Mouse (Mus musculus) lung, adult 2 months (tissue): ENCODE data around the gene Gatm. TPM values are rescaled to one million over a fixed set of nuclear protein-coding genes. Genes with fewer than 3 reads are reported as not detected.

Experiments used
- DNase-seq: peaks from one replicate; pipeline ENCODE4 v3.0.0; 2022
- H3K4me1 ChIP-seq: fragments of 200-500 bp; 2 replicates; pipeline ENCODE4 v1.6.1; 2011; ENCODE audit warnings: low read length; ENCODE audit not compliant: control insufficient read depth, insufficient read depth
- H3K4me3 ChIP-seq: fragments of 200-500 bp; replicated peaks from 2 replicates; pipeline ENCODE3; 2011; ENCODE audit warnings: low read depth, mild to moderate bottlenecking, control low read depth, low read length; ENCODE audit errors: extremely low read depth
- CTCF ChIP-seq: fragments of 200-500 bp; IDR thresholded peaks from 2 replicates; pipeline ENCODE4 v1.5.1; 2011; ENCODE audit warnings: mild to moderate bottlenecking, low read length, control low read depth; ENCODE audit not compliant: insufficient read depth
- POLR2A ChIP-seq: fragments of 200-500 bp; IDR thresholded peaks from 2 replicates; pipeline ENCODE4 v1.6.1; 2011; ENCODE audit warnings: low read depth, mild to moderate bottlenecking, control low read depth, low read length, borderline replicate concordance; ENCODE audit errors: extremely low read depth
- WGBS: fragments of 180-500 bp; shearing (Covaris S2); methylation state at CpG from one replicate; pipeline ENCODE4 v1.1.7; 2018; 5-methylcytosine and 5-hydroxymethylcytosine counted together
- polyA plus RNA-seq: library from polyadenylated mRNA; depleted of rRNA; stranded (reverse); fragments of >200 nt; gene quantifications from 2 replicates; pipeline ENCODE4 v1.2.3, GENCODE M21; 2012

Gene Gatm
- polyA plus RNA-seq, 1 experiment = 6.4 TPM

GRCm38 (mm10) chr2:122617792-122618191 lies 6.7 kb upstream of the Gatm start:
- Histone ChIP-seq H3K4me1 (no peaks in the 10 kb centered on the region), H3K4me3 (no peak overlapping the region)
- no peak for TF ChIP-seq POLR2A
- no peak for TF ChIP-seq CTCF
- 81% methylated on average over 6 of the region's 6 CpGs for WGBS
- DNase-seq = no peak

GRCm38 (mm10) chr2:122616237-122616636 lies 5.1 kb upstream of the Gatm start:
- no peaks in the 10 kb centered on the region for H3K4me1 ChIP-seq
- no peak overlapping the region for H3K4me3 ChIP-seq
- TF ChIP-seq CTCF (no peak), POLR2A (no peak)
- 73% methylated on average over 6 of the region's 6 CpGs for WGBS
- no peak for DNase-seq

- no peak for TF ChIP-seq POLR2A
- no peak for TF ChIP-seq CTCF
- 76% methylated on average over 4 of the region's 4 CpGs for WGBS
These were observed 511 bp upstream of the Gatm start for GRCm38 (mm10) chr2:122611654-122611973.

GRCm38 (mm10) chr2:122608820-122609219 lies 2.3 kb downstream of the Gatm start:
- no peak for TF ChIP-seq POLR2A
- no peak for TF ChIP-seq CTCF
- no peak for DNase-seq
- WGBS = 65% methylated on average over 9 of the region's 9 CpGs
- Histone ChIP-seq H3K4me3 (no peak overlapping the region), H3K4me1 (no peaks in the 10 kb centered on the region; the same call in 1 of the 2 replicates)

More at GRCm38 (mm10) chr2:122611654-122611973, 511 bp upstream of the Gatm start:
- no peak overlapping the region for H3K4me3 ChIP-seq
- no peaks in the 10 kb centered on the region; the same call in 1 of the 2 replicates for H3K4me1 ChIP-seq
- DNase-seq = no peak

GRCm38 (mm10) chr2:122605829-122606228 lies 5.3 kb downstream of the Gatm start:
- no peak overlapping the region for H3K4me3 ChIP-seq
- DNase-seq = no peak
- TF ChIP-seq CTCF (no peak), POLR2A (no peak)
- 78% methylated on average over 5 of the region's 5 CpGs for WGBS
- H3K4me1 ChIP-seq = no peaks in the 10 kb centered on the region; the same call in 1 of the 2 replicates

- H3K4me3 ChIP-seq = no peak overlapping the region
- WGBS = 73% methylated on average over 2 of the region's 2 CpGs
- TF ChIP-seq CTCF (no peak), POLR2A (no peak)
- H3K4me1 ChIP-seq = no peaks in the 10 kb centered on the region
- DNase-seq = no peak
These were observed 9.7 kb downstream of the Gatm start for GRCm38 (mm10) chr2:122601354-122601753.

- no peak overlapping the region for H3K4me3 ChIP-seq
- TF ChIP-seq CTCF = no peak
- TF ChIP-seq POLR2A = no peak
- 70% methylated on average over 2 of the region's 2 CpGs for WGBS
- DNase-seq = no peak
- H3K4me1 ChIP-seq = no peaks in the 10 kb centered on the region
These were observed 11.4 kb downstream of the Gatm start for GRCm38 (mm10) chr2:122599736-122600135.

- Histone ChIP-seq H3K4me1 (no peaks in the 10 kb centered on the region), H3K4me3 (no peak overlapping the region)
- no peak for DNase-seq
- TF ChIP-seq CTCF (no peak), POLR2A (no peak)
- 88% methylated on average over 16 of the region's 16 CpGs for WGBS
These were observed 15.6 kb downstream of the Gatm start for GRCm38 (mm10) chr2:122595461-122595860.

GRCm38 (mm10) chr2:122591213-122591612 lies 19.9 kb downstream of the Gatm start:
- no peak for TF ChIP-seq CTCF
- no peak for TF ChIP-seq POLR2A
- Histone ChIP-seq H3K4me1 (no peaks in the 10 kb centered on the region), H3K4me3 (no peak overlapping the region)
- no peak for DNase-seq
- 50% methylated on average over 2 of the region's 2 CpGs for WGBS

GRCm38 (mm10) chr2:122590351-122590750 lies 20.8 kb downstream of the Gatm start:
- TF ChIP-seq POLR2A = no peak
- TF ChIP-seq CTCF = no peak
- no peak for DNase-seq
- 76% methylated on average over 1 of the region's 1 CpGs for WGBS
- H3K4me1 ChIP-seq = no peaks in the 10 kb centered on the region
- no peak overlapping the region for H3K4me3 ChIP-seq
